Mouse (Mus musculus) thymus, postnatal 25 days (tissue): ENCODE data around the gene Gdpd1.
"Not testable (repeated sequence)": the region's sequence is repeated elsewhere in the genome, so short reads cannot be mapped to it uniquely, and the experiment has no call there.

Experiments
- DNase-seq: peaks from one replicate; pipeline ENCODE4 v3.0.0; 2022

Gene Gdpd1

GRCm38 (mm10) chr11:87025351-87025750, 48.5 kb downstream of the Gdpd1 start:
- no peak for DNase-seq

- not testable (repeated sequence) for DNase-seq
These were observed 50.6 kb downstream of the Gdpd1 start for GRCm38 (mm10) chr11:87023240-87023639.

- DNase-seq, result no peak
These were observed 51.1 kb downstream of the Gdpd1 start for GRCm38 (mm10) chr11:87022765-87023164.

- no peak for DNase-seq
These were observed 52.3 kb downstream of the Gdpd1 start for GRCm38 (mm10) chr11:87021551-87021950.

- DNase-seq, result no peak
These were observed 53.4 kb downstream of the Gdpd1 start for GRCm38 (mm10) chr11:87020449-87020848.

GRCm38 (mm10) chr11:87019431-87019830, 54.4 kb downstream of the Gdpd1 start:
- no peak for DNase-seq

GRCm38 (mm10) chr11:87018081-87018480, 55.8 kb downstream of the Gdpd1 start:
- no peak for DNase-seq

GRCm38 (mm10) chr11:87015691-87016090, 58.2 kb downstream of the Gdpd1 start:
- DNase-seq, result no peak

- peak; percentile 40 for DNase-seq
These were observed 63.4 kb downstream of the Gdpd1 start for GRCm38 (mm10) chr11:87010476-87010875.

GRCm38 (mm10) chr11:87007371-87007770, 66.5 kb downstream of the Gdpd1 start:
- DNase-seq, result no peak

GRCm38 (mm10) chr11:87004960-87005755, 68.7 kb downstream of the Gdpd1 start:
- DNase-seq, result no peak

- DNase-seq, result no peak
These were observed 71.6 kb downstream of the Gdpd1 start for GRCm38 (mm10) chr11:87002078-87002829.

- DNase-seq, result no peak
These were observed 72.6 kb downstream of the Gdpd1 start for GRCm38 (mm10) chr11:87001217-87001616.

- DNase-seq, result no peak
These were observed 77.6 kb downstream of the Gdpd1 start for GRCm38 (mm10) chr11:86996266-86996665.

- DNase-seq, result peak; percentile 71
These were observed 78.1 kb downstream of the Gdpd1 start for GRCm38 (mm10) chr11:86995625-86996221.

GRCm38 (mm10) chr11:86994791-86995624, 78.9 kb downstream of the Gdpd1 start:
- DNase-seq, result no peak

GRCm38 (mm10) chr11:86994330-86994729, 79.5 kb downstream of the Gdpd1 start:
- no peak for DNase-seq

GRCm38 (mm10) chr11:86993041-86994037, 80.5 kb downstream of the Gdpd1 start, which contains the start of gene Ypel2:
Ypel2 (minus strand) TSS chr11:86993707.
- peak; percentile 97 for DNase-seq

GRCm38 (mm10) chr11:86992461-86992988, 81.3 kb downstream of the Gdpd1 start:
- no peak for DNase-seq

- DNase-seq, result no peak
These were observed 82.6 kb downstream of the Gdpd1 start for GRCm38 (mm10) chr11:86991241-86991640.

GRCm38 (mm10) chr11:86990309-86990708, 83.6 kb downstream of the Gdpd1 start:
- no peak for DNase-seq
